Mouse (Mus musculus) embryo, embryonic 9.5 days (tissue): ENCODE results near the gene Gm10486.
"Not testable (repeated sequence)": the region's sequence is repeated elsewhere in the genome, so short reads cannot be mapped to it uniquely, and the experiment has no call there.

Experiments used
- DNase-seq: peaks from one replicate; pipeline ENCODE4 v3.0.0-alpha.2; 2017; ENCODE audit errors: extremely low spot score

The Gm10486 gene

DNA sequence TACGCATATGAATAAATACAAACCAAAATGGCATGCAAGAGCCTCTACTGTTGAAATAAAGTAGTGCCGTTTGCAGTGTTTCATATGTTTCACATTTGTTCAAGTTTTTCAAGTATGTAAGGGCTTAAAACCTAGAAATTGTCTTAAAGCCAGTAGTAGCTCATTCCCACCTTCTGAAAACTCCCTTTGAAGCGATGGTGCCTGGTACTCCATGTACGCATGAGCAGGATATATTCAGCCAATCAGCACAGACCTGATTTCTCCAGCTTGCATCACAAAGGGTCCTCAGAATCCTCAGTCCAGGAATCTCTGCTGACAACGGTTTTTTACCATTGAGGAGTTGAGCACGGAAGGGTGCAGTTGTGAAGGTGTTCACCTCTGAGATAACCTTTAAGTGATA lies at the start of gene Gm10486:
TSS of gene Gm10486 (plus strand) at position 301 of the 400 bp plus-strand sequence.
- not testable (repeated sequence) for DNase-seq
